Mouse (Mus musculus) hindbrain, embryonic 15.5 days (tissue): ENCODE measurements around the gene 2310061N02Rik. TPM values are rescaled to one million over a fixed set of nuclear protein-coding genes. Genes with fewer than 3 reads are reported as not detected.
"Not testable (repeated sequence)": the region's sequence is repeated elsewhere in the genome, so short reads cannot be mapped to it uniquely, and the experiment has no call there.

Source experiments
- ATAC-seq: fragments of 200-750 bp; cut with Nextera tagmentation; 2 replicates; pipeline ENCODE4 v1.8.0; 2017; ENCODE audit warnings: low read depth, moderate number of reproducible peaks, moderate TSS enrichment; ENCODE audit not compliant: low FRiP score
- H3K27ac ChIP-seq: fragments of 300-500 bp; sonication (generic); replicated peaks from 2 replicates; pipeline ENCODE4 v1.5.1; 2015; ENCODE audit warnings: mild to moderate bottlenecking, inconsistent platforms
- H3K27me3 ChIP-seq: fragments of 300-500 bp; sonication (generic); 2 replicates; pipeline ENCODE4 v1.6.1; 2015; ENCODE audit warnings: control low read depth, inconsistent platforms
- H3K36me3 ChIP-seq: fragments of 300-500 bp; sonication (generic); 2 replicates; pipeline ENCODE4 v1.6.1; 2015; ENCODE audit warnings: control low read depth, inconsistent platforms
- H3K4me1 ChIP-seq: fragments of 300-500 bp; sonication (generic); replicated peaks from 2 replicates; pipeline ENCODE4 v1.6.1; 2015; ENCODE audit warnings: control low read depth, inconsistent platforms
- H3K4me2 ChIP-seq: fragments of 300-500 bp; sonication (generic); 2 replicates; pipeline ENCODE4 v1.6.1; 2015; ENCODE audit warnings: moderate library complexity, mild to moderate bottlenecking, inconsistent platforms
- H3K4me3 ChIP-seq: fragments of 300-500 bp; sonication (generic); 2 replicates; pipeline ENCODE4 v1.5.1; 2015; ENCODE audit warnings: mild to moderate bottlenecking, inconsistent platforms
- H3K9ac ChIP-seq: fragments of 300-500 bp; sonication (generic); 2 replicates; pipeline ENCODE4 v1.6.1; 2015; ENCODE audit warnings: inconsistent platforms
- H3K9me3 ChIP-seq: fragments of 300-500 bp; sonication (generic); 2 replicates; pipeline ENCODE4 v1.6.1; 2016; ENCODE audit warnings: control low read depth, inconsistent platforms
- WGBS: fragments of 180-500 bp; shearing (Covaris S2); methylation state at CpG from one replicate; pipeline ENCODE4 v1.1.7; 2015; 5-methylcytosine and 5-hydroxymethylcytosine counted together
- polyA plus RNA-seq: library from polyadenylated mRNA; unstranded; fragments of >200 nt; fragmentation: Nextera tagmentation; extraction: Ambion mirVana; gene quantifications from 2 replicates; pipeline ENCODE4 v1.2.1, GENCODE M21; 2015

2310061N02Rik gene
- polyA plus RNA-seq: not detected in 2 replicates

- H3K27me3 ChIP-seq: no peaks in the 10 kb centered on the region
- no peak within 1 kb of the TSS for H3K27ac ChIP-seq
- H3K4me1 ChIP-seq: no peaks in the 10 kb centered on the region
- no peaks in the 10 kb centered on the region for H3K9me3 ChIP-seq
- no peak for ATAC-seq
- H3K36me3 ChIP-seq: no peaks in the 10 kb centered on the region
- no peak within 1 kb of the TSS for H3K4me2 ChIP-seq
- no peak within 1 kb of the TSS for H3K9ac ChIP-seq
- no peak within 1 kb of the TSS for H3K4me3 ChIP-seq
- 87% methylated on average over 10 of the region's 10 CpGs for WGBS
These were observed at the start of gene 2310061N02Rik for GRCm38 (mm10) chr16:88707496-88708012. Gene 2310061N02Rik, minus strand, starts transcription at chr16:88707962.

DNA sequence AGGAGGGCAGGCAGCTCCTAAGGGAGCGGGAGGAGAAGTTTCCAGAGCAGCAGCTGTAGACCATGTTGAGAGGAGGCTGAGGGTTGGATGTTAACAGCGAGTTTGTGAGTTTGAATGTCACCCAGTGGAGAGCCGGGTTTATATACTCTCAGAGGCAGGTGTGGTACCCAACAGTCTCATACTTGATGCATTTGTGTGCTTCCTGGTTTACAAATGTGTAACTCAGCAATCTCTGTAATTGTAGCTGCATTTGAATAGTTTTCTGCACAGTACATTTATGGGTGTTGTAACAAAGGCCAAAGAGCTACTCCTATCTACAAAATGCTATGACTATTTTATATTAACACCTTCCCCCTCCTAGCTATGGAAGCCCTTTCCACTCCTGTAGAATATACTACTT, 43.8 kb upstream of the 2310061N02Rik start, which contains the start of gene Krtap13:
Gene Krtap13, minus strand, starts transcription at position 101 of the 400 bp plus-strand sequence.
- H3K4me1 ChIP-seq, H3K27ac ChIP-seq, H3K9ac ChIP-seq, H3K27me3 ChIP-seq, H3K36me3 ChIP-seq, ATAC-seq, H3K4me3 ChIP-seq, H3K9me3 ChIP-seq, H3K4me2 ChIP-seq: not testable (repeated sequence)
- WGBS: 79% methylated on average over 3 of the region's 3 CpGs

GRCm38 (mm10) chr16:88747943-88748342, 40.2 kb upstream of the 2310061N02Rik start:
- Histone ChIP-seq H3K4me3 (no peak overlapping the region), H3K36me3 (no peaks in the 10 kb centered on the region), H3K9me3 (no peaks in the 10 kb centered on the region), H3K4me2 (no peak overlapping the region), H3K4me1 (no peaks in the 10 kb centered on the region), H3K9ac (no peak overlapping the region), H3K27ac (no peak overlapping the region), H3K27me3 (no peaks in the 10 kb centered on the region)
- no peak for ATAC-seq
- whole genome bisulfite sequencing: 64% methylated on average over 4 of the region's 4 CpGs

DNA sequence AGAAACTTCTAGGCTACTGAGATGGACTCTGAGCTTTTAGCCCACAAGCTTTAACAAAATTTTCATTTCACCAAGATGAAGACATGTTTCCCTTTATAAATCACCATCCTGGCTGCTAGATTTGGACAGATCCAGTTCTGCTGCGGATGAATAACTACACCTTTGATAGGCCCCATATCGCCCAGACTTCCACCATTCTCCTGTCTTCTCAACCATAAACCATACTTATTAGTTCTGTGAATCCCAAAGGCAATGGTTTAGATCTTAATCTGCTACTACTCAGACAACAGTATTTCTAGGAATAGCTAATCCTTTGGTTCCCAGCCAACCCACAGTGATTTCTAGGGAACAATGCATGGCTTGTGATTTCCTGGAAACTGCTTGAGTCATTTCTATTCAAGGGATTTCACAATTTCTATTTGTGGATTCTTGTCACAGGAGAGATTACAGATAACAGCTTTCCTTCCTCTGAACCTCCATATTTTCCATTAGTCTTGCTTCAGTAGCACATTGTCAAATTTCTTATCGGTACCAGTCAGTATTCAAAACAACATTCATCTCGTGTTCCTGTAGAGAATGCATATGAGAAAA, 37.1 kb upstream of the 2310061N02Rik start:
- no peak overlapping the region for H3K4me2 ChIP-seq
- H3K4me3 ChIP-seq: no peak overlapping the region
- H3K4me1 ChIP-seq: no peaks in the 10 kb centered on the region
- H3K9ac ChIP-seq: no peak overlapping the region
- H3K27ac ChIP-seq: no peak overlapping the region
- H3K36me3 ChIP-seq: no peaks in the 10 kb centered on the region
- no peak for ATAC-seq
- no peaks in the 10 kb centered on the region for H3K9me3 ChIP-seq
- WGBS: 72% methylated on average over 4 of the region's 4 CpGs
- no peaks in the 10 kb centered on the region for H3K27me3 ChIP-seq

DNA sequence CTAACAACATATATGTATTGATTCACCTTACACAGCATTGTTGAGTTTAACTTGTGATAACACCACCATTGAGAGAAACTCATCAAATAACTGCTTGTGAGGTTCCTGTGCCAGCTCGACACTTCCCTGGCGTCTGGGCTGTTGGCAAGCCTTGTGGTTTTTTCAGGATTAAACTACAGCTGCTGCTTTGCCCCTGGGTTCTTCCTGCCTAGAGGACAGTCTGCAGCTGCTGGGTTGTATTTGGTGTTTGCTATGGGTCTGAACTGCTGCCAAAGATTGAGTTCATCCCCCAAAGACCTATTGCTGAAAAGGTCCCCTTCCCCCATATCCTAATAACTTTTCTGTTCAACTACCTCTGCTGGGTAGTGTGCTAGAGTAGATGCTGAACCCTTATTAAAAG, 27.6 kb upstream of the 2310061N02Rik start:
- Histone ChIP-seq H3K36me3 (no peaks in the 10 kb centered on the region), H3K27ac (no peak overlapping the region), H3K9ac (no peak overlapping the region), H3K27me3 (no peaks in the 10 kb centered on the region), H3K9me3 (no peaks in the 10 kb centered on the region), H3K4me1 (no peaks in the 10 kb centered on the region), H3K4me3 (no peak overlapping the region), H3K4me2 (no peak overlapping the region)
- ATAC-seq: no peak
- WGBS: 43% methylated on average over 2 of the region's 2 CpGs

DNA sequence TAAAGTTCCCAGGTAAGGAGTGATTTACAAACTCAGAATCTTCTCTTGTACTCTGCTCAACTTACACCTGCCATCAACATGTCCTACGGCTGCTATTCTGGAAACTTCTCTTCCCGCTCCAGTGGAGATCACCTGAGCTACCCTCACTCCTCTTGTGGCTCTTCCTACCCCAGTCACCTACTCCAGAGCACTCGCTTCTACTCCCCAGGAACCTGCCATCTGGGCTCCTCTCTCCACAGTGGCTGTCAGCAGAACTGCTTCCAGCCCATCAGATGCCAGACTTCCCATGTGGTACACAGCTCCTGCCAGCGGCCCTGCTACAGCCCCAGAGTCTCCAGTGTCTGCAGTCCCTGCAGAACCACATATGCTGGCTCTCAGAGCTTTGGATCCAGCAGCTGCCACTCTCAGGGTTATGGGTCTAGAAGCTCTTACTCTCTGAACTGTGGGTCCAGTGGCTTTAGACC, 21.1 kb upstream of the 2310061N02Rik start, which contains the start of gene Krtap13-1:
Gene Krtap13-1, plus strand, starts transcription at position 51 of the 464 bp plus-strand sequence.
- ATAC-seq: no peak
- no peak within 1 kb of the TSS for H3K4me2 ChIP-seq
- no peaks in the 10 kb centered on the region for H3K27me3 ChIP-seq
- H3K4me3 ChIP-seq: no peak within 1 kb of the TSS
- 86% methylated on average over 4 of the region's 4 CpGs for WGBS
- H3K4me1 ChIP-seq: no peaks in the 10 kb centered on the region
- no peaks in the 10 kb centered on the region for H3K9me3 ChIP-seq
- H3K27ac ChIP-seq: no peak within 1 kb of the TSS
- H3K9ac ChIP-seq: no peak within 1 kb of the TSS
- no peaks in the 10 kb centered on the region for H3K36me3 ChIP-seq

GRCm38 (mm10) chr16:88720031-88720430, 12.3 kb upstream of the 2310061N02Rik start:
- Histone ChIP-seq H3K4me2 (no peak overlapping the region), H3K9ac (no peak overlapping the region), H3K36me3 (no peaks in the 10 kb centered on the region), H3K9me3 (no peaks in the 10 kb centered on the region), H3K27me3 (no peaks in the 10 kb centered on the region), H3K4me1 (no peaks in the 10 kb centered on the region), H3K4me3 (no peak overlapping the region), H3K27ac (no peak overlapping the region)
- no peak for ATAC-seq
- 19% methylated on average over 1 of the region's 1 CpGs for WGBS

DNA sequence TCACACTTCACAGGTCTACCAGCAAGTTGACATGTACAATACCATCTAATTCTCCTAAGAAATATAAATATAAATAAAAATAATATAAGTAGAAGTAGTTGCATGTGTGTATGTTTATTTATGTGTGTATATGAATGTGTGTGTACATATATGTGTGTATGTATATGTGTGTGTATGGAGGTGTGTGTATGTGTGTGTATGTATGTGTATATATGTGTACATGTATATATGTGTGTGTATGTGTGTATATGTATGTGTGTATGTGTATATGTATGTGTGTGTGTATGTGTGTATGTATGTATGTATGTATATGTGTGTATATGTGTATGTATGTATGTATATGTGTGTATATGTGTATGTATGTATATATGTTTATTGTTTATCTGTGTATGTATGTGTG, 8.8 kb upstream of the 2310061N02Rik start:
- Histone ChIP-seq H3K9me3 (no peaks in the 10 kb centered on the region), H3K36me3 (no peaks in the 10 kb centered on the region), H3K4me3 (no peak overlapping the region), H3K27ac (no peak overlapping the region), H3K4me1 (no peaks in the 10 kb centered on the region), H3K9ac (no peak overlapping the region), H3K27me3 (no peaks in the 10 kb centered on the region), H3K4me2 (no peak overlapping the region)
- ATAC-seq: no peak

DNA sequence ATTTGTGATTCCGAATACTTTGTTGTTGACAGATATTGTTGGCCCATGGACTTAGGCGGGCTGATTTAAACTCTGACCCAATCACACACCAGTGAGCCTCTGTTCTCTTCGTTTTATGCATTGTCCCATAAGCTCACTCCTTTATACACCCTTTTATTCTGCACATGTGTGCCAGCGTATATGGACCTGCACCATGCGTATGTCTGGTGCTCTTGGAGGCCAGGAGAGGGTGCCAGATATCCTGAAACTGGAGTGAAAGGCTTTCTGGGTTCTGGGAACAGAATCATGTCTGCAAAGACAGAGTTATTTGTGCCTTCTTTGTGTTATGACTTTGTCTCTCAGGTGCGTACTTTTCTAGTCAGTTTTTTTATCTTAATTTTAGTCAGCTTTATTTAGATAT, 3.5 kb upstream of the 2310061N02Rik start:
- H3K9ac ChIP-seq: no peak overlapping the region
- ATAC-seq: no peak
- H3K4me2 ChIP-seq: no peak overlapping the region
- no peak overlapping the region for H3K4me3 ChIP-seq
- no peaks in the 10 kb centered on the region for H3K9me3 ChIP-seq
- H3K27me3 ChIP-seq: no peaks in the 10 kb centered on the region
- WGBS: 87% methylated on average over 6 of the region's 6 CpGs
- H3K36me3 ChIP-seq: no peaks in the 10 kb centered on the region
- no peaks in the 10 kb centered on the region for H3K4me1 ChIP-seq
- H3K27ac ChIP-seq: no peak overlapping the region

DNA sequence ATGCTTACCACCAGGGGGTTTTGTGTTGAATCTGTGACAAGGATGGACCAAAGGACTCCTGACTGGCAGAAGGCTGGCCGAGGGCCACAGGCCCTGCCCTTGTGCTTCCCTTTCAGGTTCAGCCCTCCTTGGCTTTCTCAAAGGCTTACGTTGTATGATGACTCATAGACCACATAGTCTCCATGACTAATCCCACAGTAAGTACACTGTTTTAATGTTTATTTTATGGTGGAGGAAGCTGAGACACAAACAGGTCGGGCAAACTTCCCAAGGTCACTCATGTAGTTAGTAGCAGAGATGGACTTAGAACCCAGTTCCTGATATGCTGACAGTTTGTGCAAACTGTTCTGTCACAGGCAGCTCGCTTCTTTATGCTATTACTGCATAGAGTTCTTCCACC, 3.0 kb upstream of the 2310061N02Rik start:
- 75% methylated on average over 4 of the region's 4 CpGs for WGBS
- H3K9me3 ChIP-seq: no peaks in the 10 kb centered on the region
- ATAC-seq: no peak
- no peak overlapping the region for H3K27ac ChIP-seq
- no peaks in the 10 kb centered on the region for H3K4me1 ChIP-seq
- H3K36me3 ChIP-seq: no peaks in the 10 kb centered on the region
- H3K9ac ChIP-seq: no peak overlapping the region
- no peak overlapping the region for H3K4me2 ChIP-seq
- no peaks in the 10 kb centered on the region for H3K27me3 ChIP-seq
- no peak overlapping the region for H3K4me3 ChIP-seq

DNA sequence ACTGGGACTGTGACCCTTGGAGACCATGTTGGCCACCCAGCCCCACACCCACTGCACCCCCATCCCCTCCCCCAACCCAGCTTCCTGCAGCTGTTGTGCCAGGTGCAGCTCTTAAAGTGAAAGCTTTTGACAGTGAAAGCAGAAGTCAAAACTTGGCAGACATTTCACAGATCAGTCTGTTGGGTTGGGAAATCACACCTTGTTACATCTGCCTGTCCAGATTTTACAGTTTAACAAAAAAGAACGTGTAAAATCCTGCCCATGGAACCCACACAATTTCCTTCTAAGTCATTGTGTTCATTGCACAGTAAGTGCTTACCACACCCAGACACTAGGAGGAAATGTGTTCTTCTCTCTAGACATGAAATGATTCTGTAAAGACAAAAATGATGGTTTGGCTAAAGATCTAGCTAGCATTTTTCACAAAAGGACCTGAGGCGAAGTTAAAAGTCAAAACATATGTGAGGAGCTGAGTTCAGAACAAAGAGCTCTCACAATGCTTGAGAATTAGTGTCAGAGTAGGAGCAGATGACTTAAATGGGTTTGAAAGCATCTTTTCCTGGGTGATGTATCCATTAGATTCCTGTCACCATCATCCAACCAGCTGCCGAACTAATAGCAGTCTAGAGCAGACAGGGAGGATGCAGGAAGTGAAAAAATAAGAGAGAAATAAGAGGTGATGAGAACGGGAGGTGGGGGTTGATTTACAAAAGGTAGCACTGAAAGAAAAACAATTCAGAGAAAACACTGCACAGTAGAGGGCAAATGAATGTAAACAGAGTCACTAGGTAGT, 6.5 kb downstream of the 2310061N02Rik start:
- H3K4me1 ChIP-seq: no peaks in the 10 kb centered on the region
- no peaks in the 10 kb centered on the region for H3K36me3 ChIP-seq
- H3K9me3 ChIP-seq: no peaks in the 10 kb centered on the region
- no peaks in the 10 kb centered on the region for H3K27me3 ChIP-seq
- H3K4me3 ChIP-seq: no peak overlapping the region
- H3K4me2 ChIP-seq: no peak overlapping the region
- no peak overlapping the region for H3K9ac ChIP-seq
- H3K27ac ChIP-seq: no peak overlapping the region
- ATAC-seq: no peak
- WGBS: 59% methylated on average over 4 of the region's 4 CpGs

- Histone ChIP-seq H3K4me2 (no peak overlapping the region), H3K27ac (no peak overlapping the region), H3K9me3 (no peaks in the 10 kb centered on the region), H3K27me3 (no peaks in the 10 kb centered on the region), H3K4me1 (no peaks in the 10 kb centered on the region), H3K9ac (no peak overlapping the region), H3K36me3 (no peaks in the 10 kb centered on the region), H3K4me3 (no peak overlapping the region)
- ATAC-seq: no peak
- 79% methylated on average over 4 of the region's 4 CpGs for WGBS
These were observed 11.5 kb downstream of the 2310061N02Rik start for GRCm38 (mm10) chr16:88696256-88696655.
